Mouse (Mus musculus) neural tube, embryonic 11.5 days (tissue): ENCODE results near the gene Malsu1. TPM values are rescaled to one million over a fixed set of nuclear protein-coding genes. Genes with fewer than 3 reads are reported as not detected.

ENCODE experiments used
- polyA plus RNA-seq: library from polyadenylated mRNA; unstranded; fragments of >200 nt; fragmentation: Nextera tagmentation; extraction: Ambion mirVana; gene quantifications from 2 replicates; pipeline ENCODE4 v1.2.1, GENCODE M21; 2014

Gene Malsu1
- polyA plus RNA-seq, 1 experiment from 2014 or later, result 52.0 TPM

Other genes starting within 250 kb of the Malsu1 start
- gene Tmem176a, start 232.9 kb upstream of the Malsu1 start, polyA plus RNA-seq, result 21.7 and 22.8 TPM in 2 replicates
- 49.0 and 59.2 TPM in 2 replicates for gene Tmem176b, start 232.3 kb upstream of the Malsu1 start, polyA plus RNA-seq
- gene Aoc1, start 200.9 kb upstream of the Malsu1 start, polyA plus RNA-seq, result not detected in 2 replicates
- not detected in 2 replicates for gene 1600015I10Rik, start 143.9 kb upstream of the Malsu1 start, polyA plus RNA-seq
- not detected in 2 replicates for gene Doxl2, start 98.8 kb upstream of the Malsu1 start, polyA plus RNA-seq
- gene Svs1, start 86.9 kb upstream of the Malsu1 start, polyA plus RNA-seq, result not detected in 2 replicates
- gene Gpnmb, start 37.2 kb upstream of the Malsu1 start, polyA plus RNA-seq, result 1.1 and 1.4 TPM in 2 replicates
- 129 and 130 TPM in 2 replicates for gene Igf2bp3, start 141.2 kb downstream of the Malsu1 start, polyA plus RNA-seq
- gene Tra2a, start 190.2 kb downstream of the Malsu1 start, polyA plus RNA-seq, result 50.0 and 54.7 TPM in 2 replicates
- 6.6 and 7.0 TPM in 2 replicates for gene Ccdc126, start 245.5 kb downstream of the Malsu1 start, polyA plus RNA-seq